Mouse (Mus musculus) heart, postnatal 0 days (tissue): ENCODE measurements at regions not wholly inside any gene's neighbourhood (a gene's known extent, or its start where the extent isn't known, plus 50 kb on each side); places are given as distances from the start of the nearest gene placed in this dataset.

Source experiments
- ATAC-seq: fragments of 200-750 bp; cut with Nextera tagmentation; 2 replicates; pipeline ENCODE4 v1.8.0; 2017; ENCODE audit warnings: low read depth, moderate number of reproducible peaks, moderate library complexity; ENCODE audit not compliant: insufficient read depth
- DNase-seq: peaks from one replicate; pipeline ENCODE4 v3.0.0-alpha.2; 2016; ENCODE audit warnings: low spot score
- H3K27ac ChIP-seq: fragments of 300-500 bp; sonication (generic); 2 replicates; pipeline ENCODE4 v1.5.1; 2014; ENCODE audit warnings: low read depth, mild to moderate bottlenecking
- H3K27me3 ChIP-seq: fragments of 300-500 bp; sonication (generic); 2 replicates; pipeline ENCODE4 v1.6.1; 2014; ENCODE audit warnings: low read length, mixed read lengths; ENCODE audit not compliant: control insufficient read depth, insufficient read depth
- H3K36me3 ChIP-seq: fragments of 300-500 bp; sonication (generic); replicated peaks from 2 replicates; pipeline ENCODE4 v1.6.1; 2014; ENCODE audit warnings: low read length, mixed read lengths; ENCODE audit not compliant: control insufficient read depth, insufficient read depth
- H3K4me1 ChIP-seq: fragments of 300-500 bp; sonication (generic); 2 replicates; pipeline ENCODE4 v1.6.1; 2014; ENCODE audit warnings: antibody characterized with exemption; ENCODE audit not compliant: control insufficient read depth, insufficient read depth
- H3K4me2 ChIP-seq: fragments of 300-500 bp; sonication (generic); 2 replicates; pipeline ENCODE4 v1.6.1; 2014; ENCODE audit warnings: low read depth, mild to moderate bottlenecking, low read length, moderate library complexity
- H3K4me3 ChIP-seq: fragments of 300-500 bp; sonication (generic); 2 replicates; pipeline ENCODE4 v1.5.1; 2014; ENCODE audit warnings: low read depth, low read length
- H3K9ac ChIP-seq: fragments of 300-500 bp; sonication (generic); replicated peaks from 2 replicates; pipeline ENCODE4 v1.6.1; 2014; ENCODE audit warnings: low read depth, low read length, mixed read lengths
- H3K9me3 ChIP-seq: fragments of 300-500 bp; sonication (generic); replicated peaks from 2 replicates; pipeline ENCODE4 v1.6.1; 2016; ENCODE audit warnings: low read length; ENCODE audit not compliant: control insufficient read depth
- CTCF ChIP-seq: IDR thresholded peaks from 2 replicates; pipeline ENCODE4 v1.5.1; 2016; ENCODE audit warnings: antibody characterized with exemption, control low read depth, low read depth
- EP300 ChIP-seq: IDR thresholded peaks from 2 replicates; pipeline ENCODE4 v1.6.1; 2016; ENCODE audit warnings: antibody characterized with exemption, low read depth
- WGBS: fragments of 180-500 bp; shearing (Covaris S2); extraction: QIAGEN DNeasy Blood & Tissue Kit; methylation state at CpG from one replicate; pipeline ENCODE4 v1.1.7; 2014; 5-methylcytosine and 5-hydroxymethylcytosine counted together

DNA sequence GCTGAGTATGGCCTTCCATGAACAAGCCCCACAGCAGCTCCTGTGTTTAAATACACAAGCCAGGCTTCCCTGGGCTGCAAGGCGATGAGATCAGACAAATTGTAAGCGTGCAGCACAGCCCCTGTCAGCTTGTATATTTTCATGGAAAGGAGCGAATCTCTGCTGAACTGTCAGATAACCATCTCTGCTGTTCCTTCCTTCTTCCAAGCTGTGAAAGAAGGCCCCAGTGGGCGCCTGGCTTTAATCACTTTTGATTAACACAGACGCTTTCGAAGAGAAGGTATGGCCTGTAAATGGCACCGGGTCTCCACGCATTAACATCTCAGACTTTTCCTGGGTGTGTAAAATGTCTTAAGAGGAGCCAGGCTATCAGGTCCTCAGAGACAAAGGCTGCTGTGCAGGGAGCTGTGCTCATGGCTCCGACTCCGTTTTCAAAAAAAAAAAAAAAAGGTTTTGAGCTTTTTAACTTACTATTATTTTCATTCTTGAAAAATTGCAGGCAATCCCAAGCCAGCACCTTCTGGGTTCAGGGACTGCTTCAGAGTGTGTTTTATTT, 131.9 kb upstream of the Tmem72 start:
- Histone ChIP-seq H3K9me3 (no peaks in the 10 kb centered on the region), H3K27me3 (no peaks in the 10 kb centered on the region), H3K9ac (no peak overlapping the region), H3K4me3 (no peak overlapping the region), H3K36me3 (no peaks in the 10 kb centered on the region), H3K4me1 (peaks cover 18% of the 10 kb centered on the region), H3K4me2 (no peak overlapping the region), H3K27ac (no peak overlapping the region)
- TF ChIP-seq CTCF (no peak), EP300 (no peak)
- 54% methylated on average over 10 of the region's 10 CpGs for WGBS
- DNase-seq (no peak), ATAC-seq (no peak)

DNA sequence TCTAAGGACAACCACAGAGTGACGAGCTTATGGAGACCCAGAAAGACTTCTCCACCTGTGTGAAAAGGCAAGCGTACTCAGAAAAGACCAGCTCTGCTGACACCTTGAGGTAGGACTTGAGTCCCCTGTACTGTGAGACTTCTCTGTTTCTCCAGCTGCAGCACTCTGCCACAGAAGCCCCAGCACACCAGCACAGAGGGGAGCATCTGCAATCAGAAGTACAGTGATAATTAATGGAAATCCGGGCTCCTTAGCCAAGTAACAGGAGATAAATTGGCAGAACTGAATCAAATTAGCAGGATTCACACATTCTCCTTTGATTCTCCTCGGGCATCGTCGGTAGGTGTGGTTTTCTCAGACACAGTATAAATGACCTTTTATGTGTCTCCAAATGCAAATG, 137.3 kb upstream of the Tmem72 start:
- H3K27me3 ChIP-seq, result no peaks in the 10 kb centered on the region
- WGBS, result 66% methylated on average over 6 of the region's 6 CpGs
- no peak overlapping the region for H3K9ac ChIP-seq
- no peaks in the 10 kb centered on the region for H3K36me3 ChIP-seq
- H3K4me3 ChIP-seq, result no peak overlapping the region
- no peak overlapping the region for H3K4me2 ChIP-seq
- no peaks in the 10 kb centered on the region for H3K4me1 ChIP-seq
- no peak overlapping the region for H3K27ac ChIP-seq
- no peak for DNase-seq
- ATAC-seq, result no peak
- no peaks in the 10 kb centered on the region for H3K9me3 ChIP-seq
- no peak for TF ChIP-seq CTCF
- TF ChIP-seq EP300, result no peak

DNA sequence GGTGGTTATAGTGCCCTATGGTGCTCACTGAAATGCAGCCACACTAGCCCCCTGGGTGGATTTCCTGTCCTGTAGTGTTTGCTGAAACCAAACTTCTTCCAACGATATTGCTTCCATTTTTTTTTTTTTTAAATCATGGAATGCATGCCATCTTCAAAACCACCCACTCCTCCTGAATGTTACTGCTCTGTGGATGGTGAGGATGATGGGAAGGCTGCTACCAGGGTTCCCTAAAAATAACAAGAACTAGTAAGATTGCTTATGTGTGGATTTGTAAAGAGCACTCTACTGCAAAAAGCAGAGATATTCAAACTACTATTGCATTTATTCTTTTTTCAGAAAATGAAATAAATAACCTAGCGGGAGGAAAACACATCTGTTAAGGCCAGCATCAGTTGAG, 139.4 kb upstream of the Tmem72 start:
- WGBS, result 68% methylated on average over 2 of the region's 2 CpGs
- Histone ChIP-seq H3K9ac (no peak overlapping the region), H3K4me3 (no peak overlapping the region), H3K36me3 (no peaks in the 10 kb centered on the region), H3K4me2 (no peak overlapping the region), H3K4me1 (no peaks in the 10 kb centered on the region), H3K27me3 (no peaks in the 10 kb centered on the region), H3K9me3 (no peaks in the 10 kb centered on the region), H3K27ac (no peak overlapping the region)
- TF ChIP-seq CTCF (no peak), EP300 (no peak)
- DNase-seq, result no peak
- no peak for ATAC-seq

DNA sequence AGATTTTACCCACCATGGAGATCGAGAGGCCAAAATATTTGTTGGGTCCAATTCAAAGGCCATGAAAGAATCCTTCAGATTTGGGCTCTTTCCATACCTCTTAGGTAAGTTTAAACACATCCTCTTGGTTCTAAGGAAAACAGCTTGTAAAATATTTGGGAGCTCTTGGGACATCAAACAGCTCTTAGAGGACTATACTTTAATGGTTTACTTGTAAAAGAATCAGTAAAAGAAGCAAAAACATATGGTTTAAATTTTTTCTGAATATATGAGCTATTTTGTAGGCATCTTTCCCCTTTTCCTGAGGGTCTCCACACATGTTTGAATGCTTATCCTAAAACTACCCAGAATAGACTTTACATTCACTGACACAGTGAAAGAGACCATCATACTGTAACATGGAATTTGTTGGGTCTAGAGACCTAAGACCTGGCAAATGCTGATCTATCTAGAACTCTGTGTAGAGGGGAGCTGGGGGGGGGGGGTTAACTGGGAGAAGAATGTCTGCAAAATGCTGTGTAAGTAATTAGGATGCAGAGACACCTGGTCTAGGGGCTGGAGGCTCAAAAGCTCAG, 140.3 kb upstream of the Tmem72 start:
- Histone ChIP-seq H3K4me3 (no peak overlapping the region), H3K9me3 (no peaks in the 10 kb centered on the region), H3K27me3 (no peaks in the 10 kb centered on the region), H3K36me3 (no peaks in the 10 kb centered on the region), H3K4me2 (no peak overlapping the region), H3K9ac (no peak overlapping the region), H3K27ac (no peak overlapping the region), H3K4me1 (no peaks in the 10 kb centered on the region)
- no peak for TF ChIP-seq EP300
- TF ChIP-seq CTCF, result no peak
- WGBS, result 84% methylated on average over 1 of the region's 1 CpGs
- ATAC-seq (no peak), DNase-seq (no peak)

DNA sequence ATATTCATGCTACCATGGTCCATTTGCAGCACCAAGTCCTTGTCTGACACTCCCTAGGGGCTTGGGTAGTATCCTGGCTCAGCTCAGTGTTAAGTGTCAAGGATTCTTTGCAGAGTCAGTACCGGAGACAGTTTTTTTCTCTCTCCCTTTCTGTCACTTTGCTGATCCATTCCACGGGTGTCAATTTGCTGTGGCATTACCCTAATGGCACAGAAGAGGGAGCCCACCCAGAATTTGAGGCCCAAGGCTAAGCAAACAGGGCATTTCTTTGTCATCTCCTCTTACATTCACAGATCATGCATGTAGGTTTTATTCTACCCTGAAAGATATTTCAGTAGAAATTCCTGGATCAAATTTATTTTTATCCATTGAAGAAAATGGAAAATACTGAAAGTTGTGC, 146.4 kb upstream of the Tmem72 start:
- Histone ChIP-seq H3K9me3 (no peaks in the 10 kb centered on the region), H3K4me1 (no peaks in the 10 kb centered on the region), H3K9ac (no peak overlapping the region), H3K36me3 (no peaks in the 10 kb centered on the region), H3K4me2 (no peak overlapping the region), H3K27me3 (no peaks in the 10 kb centered on the region), H3K27ac (no peak overlapping the region), H3K4me3 (no peak overlapping the region)
- TF ChIP-seq CTCF (no peak), EP300 (no peak)
- 35% methylated on average over 2 of the region's 2 CpGs for WGBS
- DNase-seq (no peak), ATAC-seq (no peak)

DNA sequence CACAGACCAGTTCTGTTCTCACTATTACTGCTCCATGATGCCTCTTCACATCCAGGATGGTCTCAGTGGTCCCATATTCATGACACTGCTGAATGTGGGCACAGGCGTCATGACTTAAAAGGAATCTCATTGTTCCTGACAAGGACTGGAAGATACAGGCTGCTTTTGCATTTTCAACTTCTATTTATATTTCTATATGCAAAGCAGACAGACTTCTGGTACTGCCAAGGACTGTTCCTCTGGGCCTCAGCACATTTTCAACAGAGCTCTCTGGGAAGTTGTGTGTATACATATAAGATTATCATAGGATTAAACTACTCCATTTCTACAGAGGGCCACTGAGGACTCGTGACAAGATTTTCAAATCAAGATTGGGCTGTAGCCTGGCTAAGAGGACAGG, 146.9 kb upstream of the Tmem72 start:
- Histone ChIP-seq H3K4me1 (no peaks in the 10 kb centered on the region), H3K4me3 (no peak overlapping the region), H3K9ac (no peak overlapping the region), H3K9me3 (no peaks in the 10 kb centered on the region), H3K36me3 (no peaks in the 10 kb centered on the region), H3K27ac (no peak overlapping the region), H3K4me2 (no peak overlapping the region), H3K27me3 (no peaks in the 10 kb centered on the region)
- ATAC-seq, result no peak
- TF ChIP-seq EP300 (no peak), CTCF (no peak)
- no peak for DNase-seq
- WGBS, result 65% methylated on average over 2 of the region's 2 CpGs
